Mouse (Mus musculus): Measurements from ENCODE around the gene Ccdc30. TPM values are rescaled to one million over a fixed set of nuclear protein-coding genes. Genes with fewer than 3 reads are reported as not detected.

Ccdc30 gene
- total RNA-seq (2014; fragmentation: Nextera tagmentation) (not detected in 2 replicates), total RNA-seq (2017) (not detected in 2 replicates)

DNA sequence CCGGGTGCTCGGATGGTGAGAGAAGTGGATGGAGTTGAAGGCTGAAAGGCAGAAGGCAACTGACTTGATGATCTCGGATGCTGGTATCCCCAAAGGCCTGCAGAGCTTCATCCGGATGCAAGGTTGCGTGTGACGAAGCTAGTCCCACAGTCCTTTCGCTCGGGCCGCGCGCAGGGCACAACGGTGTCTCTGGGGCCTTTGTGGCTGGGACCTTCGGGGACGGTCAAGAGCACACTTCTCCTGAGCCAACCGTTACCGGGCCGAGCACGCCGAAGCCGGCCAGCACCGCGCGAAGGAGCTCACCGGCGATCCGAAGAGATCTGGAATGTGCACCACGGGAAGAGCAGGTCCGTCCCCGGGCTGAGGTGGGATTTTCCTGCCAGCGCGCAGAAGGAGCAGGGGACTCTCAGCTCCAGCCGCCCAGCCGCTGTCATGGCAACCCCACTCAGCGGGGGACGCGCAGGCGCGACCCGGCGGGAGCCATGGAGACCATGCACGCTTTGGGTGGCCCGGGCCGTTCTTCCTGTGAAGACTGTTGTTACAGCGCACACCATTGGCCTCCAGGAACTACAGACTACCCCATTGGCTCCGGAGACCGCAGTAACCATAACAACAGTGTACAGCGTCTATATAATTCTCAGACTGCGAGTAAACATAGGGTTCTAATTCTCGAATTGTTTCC, at the start of gene Ccdc30:
TSS of gene Ccdc30 (minus strand) at position 450 of the 682 bp plus-strand sequence.
- ATAC-seq (replicated peaks; ENCODE audit: poor library complexity, severe bottlenecking), result peak; percentile 99

DNA sequence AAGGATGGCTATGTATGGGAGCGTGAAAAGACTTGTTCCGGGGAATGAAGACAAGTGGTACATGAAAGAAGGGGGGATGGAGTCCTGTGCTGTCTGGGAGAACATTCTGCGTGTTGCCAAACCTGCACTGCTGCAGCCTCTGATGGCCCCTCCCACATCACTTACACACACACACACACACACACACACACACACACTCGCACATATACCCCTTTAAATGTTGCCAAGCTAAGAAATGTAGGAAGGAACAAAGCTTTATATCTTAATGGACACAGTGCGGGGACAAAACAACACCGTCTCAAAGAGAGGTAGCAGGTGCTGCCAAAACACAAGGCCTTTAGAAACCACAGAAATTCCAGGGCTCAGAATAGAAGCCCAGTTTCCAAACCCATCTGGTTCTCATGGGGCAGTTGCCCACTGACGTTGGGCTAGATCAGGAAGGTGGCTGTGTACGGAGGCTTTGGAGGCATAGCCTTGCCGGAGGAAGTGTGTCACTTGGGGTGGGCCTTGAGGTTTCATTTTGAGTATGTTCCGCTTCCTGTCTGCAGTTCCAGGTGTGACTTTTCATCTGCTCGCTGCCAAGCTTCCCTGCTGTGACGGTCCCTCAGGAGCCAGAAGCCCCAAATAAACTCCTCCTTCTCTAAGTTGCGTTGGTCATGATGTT, 48.6 kb upstream of the Ccdc30 start:
- ATAC-seq (replicated peaks; ENCODE audit: poor library complexity, severe bottlenecking), result peak; percentile 76

DNA sequence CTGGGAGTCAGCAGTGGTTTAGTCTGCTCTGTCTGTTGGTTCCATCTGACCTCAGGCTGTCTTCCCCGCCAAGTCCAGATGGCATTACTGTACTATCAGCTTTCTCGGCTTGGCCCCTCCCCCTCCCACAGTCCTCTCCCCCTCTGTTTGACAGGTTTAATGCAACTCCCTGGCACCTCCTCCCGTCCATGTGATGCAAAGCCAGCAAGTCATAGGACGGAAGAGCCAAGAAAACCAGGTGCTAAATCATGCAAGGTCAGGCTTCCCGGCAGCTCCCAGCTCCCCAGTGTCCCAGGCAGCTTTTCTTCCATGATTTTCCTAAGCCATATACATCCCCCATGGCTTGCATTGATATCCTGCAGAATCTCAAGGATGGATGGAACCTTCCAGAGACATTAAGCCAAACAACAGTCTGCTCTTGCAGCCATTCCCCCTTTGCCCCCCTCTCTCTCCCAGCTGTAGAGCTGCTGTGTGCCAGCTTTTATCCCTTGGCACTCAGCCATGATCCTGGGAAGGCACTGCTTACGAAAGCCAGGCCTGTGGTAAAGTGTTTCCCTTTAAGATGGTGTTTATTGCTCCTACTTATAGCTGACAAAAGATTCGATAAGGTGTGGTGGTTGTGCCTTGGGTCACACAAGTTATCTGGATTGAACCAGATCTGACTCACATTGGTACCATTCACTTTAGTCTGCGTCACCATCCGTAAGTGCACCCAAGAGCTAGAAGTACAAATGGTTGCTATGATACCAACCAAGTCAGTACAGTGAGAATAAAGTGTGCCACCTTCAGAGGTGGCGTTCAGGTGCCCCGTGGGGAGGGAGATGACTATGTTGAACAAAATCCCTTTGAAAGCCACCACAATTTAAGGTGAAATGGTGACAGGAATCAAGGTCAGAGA, 47.8 kb upstream of the Ccdc30 start:
- ATAC-seq (replicated peaks; ENCODE audit: poor library complexity, severe bottlenecking), result 0 out of 2 replicates have a peak, but pooled peaks have one; percentile 12

DNA sequence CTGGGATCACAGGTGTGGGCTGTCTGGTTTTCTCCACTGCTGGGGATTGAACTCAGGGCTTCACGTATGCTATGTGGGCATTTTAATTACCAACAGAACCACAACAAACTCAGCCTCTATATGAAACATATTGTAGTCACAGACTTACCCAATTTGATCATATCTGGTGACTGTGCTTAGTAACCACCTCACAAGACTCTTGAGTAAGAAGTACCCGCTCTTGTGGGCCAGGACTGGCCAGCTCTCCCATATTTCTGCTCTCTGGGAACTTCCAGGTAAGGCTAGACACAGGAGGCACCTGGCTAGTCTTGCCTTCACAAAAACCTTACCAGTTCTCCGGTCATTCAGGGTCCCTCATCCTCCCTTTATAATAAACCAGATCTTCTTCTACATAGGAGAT, 47.1 kb upstream of the Ccdc30 start:
- ATAC-seq (replicated peaks; ENCODE audit: poor library complexity, severe bottlenecking), result no peak

DNA sequence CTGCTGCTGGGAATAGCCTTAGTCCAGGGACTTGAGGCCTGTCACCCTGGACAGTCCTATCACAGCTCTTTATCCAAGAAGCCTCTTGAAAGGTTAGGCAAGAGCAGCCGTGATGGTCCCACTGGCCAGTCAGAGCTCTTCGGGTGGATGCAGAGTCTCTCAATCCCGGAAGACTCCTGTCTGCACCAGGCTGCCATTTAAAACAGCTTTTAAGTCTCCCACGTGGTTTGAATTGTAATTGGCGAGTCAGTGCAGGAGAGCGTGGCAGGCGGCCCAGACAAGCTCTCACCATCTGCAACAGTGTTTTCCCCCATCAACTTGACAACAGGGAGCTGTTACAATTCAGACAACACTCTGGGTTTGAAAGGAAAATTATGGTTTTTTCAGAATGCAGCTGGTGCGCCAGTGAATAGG, 45.4 kb upstream of the Ccdc30 start:
- no peak for ATAC-seq (replicated peaks; ENCODE audit: poor library complexity, severe bottlenecking)

DNA sequence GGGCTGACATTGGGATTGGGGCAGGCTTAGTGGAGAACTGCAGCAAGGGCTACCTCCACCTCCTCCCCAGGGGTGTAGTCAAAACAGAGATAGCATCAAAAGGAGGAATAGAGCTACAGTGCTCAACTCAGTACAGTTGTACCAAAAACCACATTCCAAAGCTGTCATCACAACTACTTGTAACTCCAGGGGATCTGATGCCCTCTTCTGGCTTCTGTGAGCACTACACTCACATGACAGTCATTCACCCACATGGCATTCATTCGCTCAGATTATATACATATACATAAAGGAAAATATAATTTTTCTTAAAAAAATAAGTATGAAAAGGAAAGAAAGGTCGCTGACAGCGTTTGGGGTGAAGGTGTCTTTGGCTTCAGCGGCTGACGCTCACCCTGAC, 45.0 kb upstream of the Ccdc30 start:
- ATAC-seq (replicated peaks; ENCODE audit: poor library complexity, severe bottlenecking), result 0 out of 2 replicates have a peak, but pooled peaks have one; percentile 22

DNA sequence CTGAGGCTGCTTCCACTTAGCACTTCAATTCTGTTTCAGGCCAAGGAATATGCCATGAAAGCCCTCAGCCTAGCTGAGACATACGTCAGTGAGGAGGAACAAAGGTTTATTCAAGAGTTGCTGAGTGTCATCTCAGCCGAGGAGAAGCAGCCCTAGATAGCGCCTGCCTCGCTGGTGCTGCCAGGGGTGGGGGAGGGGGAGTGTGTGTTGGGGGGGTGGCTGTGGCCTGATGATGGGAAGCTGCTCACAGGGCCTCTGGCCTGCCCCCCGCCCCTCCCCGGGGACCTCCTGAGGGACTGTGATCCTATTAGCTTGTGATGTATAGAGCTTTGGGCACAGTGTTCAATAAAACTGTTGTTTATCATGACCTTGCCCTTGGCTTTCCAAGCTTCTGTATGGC, 38.2 kb upstream of the Ccdc30 start:
- ATAC-seq (replicated peaks; ENCODE audit: poor library complexity, severe bottlenecking), result no peak

DNA sequence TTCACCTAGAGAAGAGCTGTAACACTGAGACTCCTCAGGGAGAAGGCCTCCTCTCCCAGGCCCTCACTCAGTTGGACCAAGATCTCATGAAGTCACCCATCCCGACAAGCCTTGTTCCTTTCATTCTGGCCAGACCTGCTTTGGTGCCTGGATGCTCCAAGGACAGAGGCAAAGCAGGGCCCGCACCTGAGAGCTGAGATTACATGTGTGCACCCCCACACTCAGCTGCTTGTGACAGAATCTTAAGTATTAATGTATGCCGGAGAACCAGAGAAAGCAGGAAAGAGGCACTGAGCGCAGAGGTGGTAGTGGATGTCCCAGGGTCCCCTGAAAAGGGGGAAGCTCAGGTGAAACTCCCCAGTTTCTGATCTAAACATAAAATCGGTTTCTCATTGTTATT, 37.8 kb upstream of the Ccdc30 start:
- no peak for ATAC-seq (replicated peaks; ENCODE audit: poor library complexity, severe bottlenecking)

DNA sequence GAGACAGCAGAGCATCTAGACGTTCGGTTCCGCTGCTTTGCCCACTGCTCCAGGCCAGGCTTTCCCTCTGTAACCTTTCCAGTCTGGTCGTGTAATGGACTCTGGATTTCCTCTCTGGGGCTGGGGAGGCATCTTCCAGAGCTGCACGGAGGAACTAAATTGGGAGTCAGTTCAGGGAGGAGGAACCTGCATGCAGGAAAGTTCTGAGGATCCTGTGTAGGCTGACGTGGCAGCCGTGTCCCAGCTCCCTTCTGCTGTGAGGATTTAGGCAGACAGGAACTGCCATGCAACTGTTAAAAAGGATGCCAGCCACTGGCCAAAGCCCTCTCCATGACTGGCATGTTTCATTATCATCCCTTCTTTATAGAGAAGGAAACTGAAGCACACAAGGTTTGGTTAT, 35.1 kb upstream of the Ccdc30 start:
- ATAC-seq (replicated peaks; ENCODE audit: poor library complexity, severe bottlenecking), result no peak

DNA sequence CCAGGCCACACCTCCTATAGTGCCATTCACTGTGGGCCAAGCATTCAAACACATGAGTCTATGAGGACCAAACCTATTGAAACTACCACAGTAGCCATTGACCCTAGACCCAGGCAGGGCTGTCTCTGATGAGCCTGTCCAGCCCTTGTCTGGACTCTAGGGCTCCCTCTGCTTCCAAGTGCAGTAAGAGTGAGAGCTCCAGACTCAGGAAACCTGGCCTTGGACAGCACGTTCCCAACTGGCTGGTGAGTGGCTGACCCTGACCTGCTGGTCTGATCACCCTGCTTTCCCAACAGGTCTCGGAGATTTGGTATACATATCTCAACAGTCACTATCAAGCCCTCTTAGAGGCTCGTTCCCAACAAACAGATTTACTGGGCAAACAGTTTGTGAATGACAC, 32.5 kb upstream of the Ccdc30 start:
- ATAC-seq (replicated peaks; ENCODE audit: poor library complexity, severe bottlenecking), result no peak

DNA sequence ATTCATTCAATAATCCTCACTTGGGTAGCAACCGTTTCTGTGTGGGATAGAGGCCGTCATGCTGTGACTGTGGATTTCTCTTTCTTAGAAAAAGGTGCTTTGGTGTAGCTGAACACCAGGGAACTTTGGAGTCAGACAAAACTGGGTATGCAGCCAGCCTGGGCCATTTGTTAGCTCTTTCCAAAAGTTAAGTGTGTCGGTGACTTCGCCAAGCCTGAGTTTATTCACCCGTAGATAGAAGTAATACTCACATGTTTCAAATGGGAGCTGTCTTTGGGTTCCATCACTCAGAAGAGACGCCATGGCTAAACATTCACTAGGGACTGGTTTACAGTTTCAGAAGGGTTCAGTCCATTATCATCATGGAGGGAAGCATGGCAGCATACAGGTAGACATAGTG, 31.9 kb upstream of the Ccdc30 start:
- no peak for ATAC-seq (replicated peaks; ENCODE audit: poor library complexity, severe bottlenecking)

DNA sequence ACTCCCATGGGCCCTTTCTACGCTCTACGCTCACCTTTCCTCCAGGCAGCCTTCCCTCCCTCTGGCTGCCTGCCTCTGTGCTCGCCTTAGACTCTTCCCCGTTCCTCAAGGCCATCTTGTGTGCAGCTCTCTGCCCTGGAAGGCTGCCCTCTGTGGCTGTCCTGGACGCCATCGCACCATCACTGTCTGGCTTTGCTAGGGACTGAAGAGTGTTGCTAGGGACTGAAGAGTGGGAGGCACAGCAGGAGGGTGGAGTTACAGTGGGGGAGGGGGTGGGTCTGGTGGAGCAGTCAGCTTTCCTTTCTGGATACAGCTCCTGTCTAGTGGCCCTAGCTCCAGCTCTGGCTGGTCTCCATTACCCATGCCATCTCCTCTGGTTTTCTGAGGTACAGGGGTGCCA, 27.2 kb upstream of the Ccdc30 start:
- ATAC-seq (replicated peaks; ENCODE audit: poor library complexity, severe bottlenecking), result no peak

DNA sequence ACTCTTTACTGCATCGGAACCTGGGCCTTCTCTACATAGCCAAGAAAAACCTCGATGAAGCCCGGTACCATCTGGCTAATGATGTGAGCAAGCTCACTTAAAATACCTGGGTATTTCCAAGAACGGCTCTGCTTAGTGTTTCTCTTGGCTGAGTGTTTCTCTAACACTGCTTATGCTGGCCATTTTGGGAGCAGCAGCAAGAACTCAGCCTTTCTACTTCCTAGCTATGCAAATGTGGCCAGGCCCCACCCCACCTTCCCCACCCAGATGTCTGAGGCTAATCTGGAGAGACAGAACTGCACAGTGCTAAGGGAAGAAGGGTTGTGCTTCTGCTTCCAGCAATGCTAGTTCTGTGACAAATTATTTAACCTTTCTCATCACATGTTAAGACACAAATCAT, 26.5 kb upstream of the Ccdc30 start:
- ATAC-seq (replicated peaks; ENCODE audit: poor library complexity, severe bottlenecking), result no peak

DNA sequence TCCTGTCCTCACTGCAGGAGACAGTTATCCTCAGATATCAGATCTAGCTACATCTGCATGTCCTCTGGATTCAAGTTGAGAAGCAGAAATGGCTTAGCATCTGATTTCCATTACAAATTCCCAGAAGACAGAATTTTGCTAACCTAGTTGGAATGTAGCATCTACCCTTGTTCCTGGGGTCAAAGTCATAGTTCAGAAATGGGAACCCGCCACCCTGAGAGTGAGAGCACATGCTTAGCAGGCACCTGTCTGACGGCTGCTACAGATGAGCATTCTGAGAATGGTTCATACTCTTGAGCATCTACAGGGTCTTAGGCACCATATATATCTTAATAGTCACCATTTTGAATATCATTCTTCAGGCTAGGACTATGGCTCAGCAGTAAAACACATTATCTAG, 22.6 kb upstream of the Ccdc30 start:
- ATAC-seq (replicated peaks; ENCODE audit: poor library complexity, severe bottlenecking), result no peak

DNA sequence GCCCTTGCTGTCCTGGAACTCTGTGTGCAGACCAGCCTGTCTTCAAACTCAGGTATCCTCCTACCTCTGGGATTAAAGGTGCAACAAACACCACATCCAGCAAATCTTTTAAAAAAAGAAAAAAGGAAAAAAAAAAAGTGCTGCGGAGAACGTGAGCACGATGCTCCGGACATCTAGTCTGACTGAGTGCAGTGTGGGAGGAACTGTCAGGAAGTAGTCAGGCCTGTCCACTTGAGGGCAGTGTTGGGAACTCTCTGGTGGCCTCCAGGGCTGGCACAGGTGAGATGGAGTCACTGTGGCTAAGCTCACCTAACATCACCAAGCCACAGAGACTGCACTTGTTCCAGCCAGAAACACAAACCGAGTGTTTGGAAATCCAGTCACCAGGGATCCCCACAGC, 15.4 kb upstream of the Ccdc30 start:
- peak; percentile 84 for ATAC-seq (replicated peaks; ENCODE audit: poor library complexity, severe bottlenecking)

DNA sequence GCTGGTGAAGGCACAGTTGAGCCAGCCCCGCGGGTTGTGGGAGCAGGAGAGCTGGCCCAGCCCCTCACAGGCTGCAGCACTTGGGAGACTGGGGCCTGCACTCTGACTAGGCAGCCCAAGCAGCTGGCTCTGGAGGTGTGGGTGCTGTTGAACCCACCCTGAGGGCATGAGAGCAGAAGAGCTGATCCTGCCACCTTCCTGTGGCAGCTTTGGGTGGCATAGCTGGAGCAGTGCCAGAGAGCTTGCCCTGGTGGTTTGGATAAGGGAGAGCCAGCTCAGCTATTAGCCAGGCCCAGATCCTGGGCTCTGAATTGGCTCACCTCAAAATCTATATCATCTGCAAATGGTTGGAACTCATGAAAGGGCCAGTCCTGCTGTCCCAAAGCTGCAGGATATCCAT, 12.4 kb upstream of the Ccdc30 start:
- ATAC-seq (replicated peaks; ENCODE audit: poor library complexity, severe bottlenecking), result no peak

DNA sequence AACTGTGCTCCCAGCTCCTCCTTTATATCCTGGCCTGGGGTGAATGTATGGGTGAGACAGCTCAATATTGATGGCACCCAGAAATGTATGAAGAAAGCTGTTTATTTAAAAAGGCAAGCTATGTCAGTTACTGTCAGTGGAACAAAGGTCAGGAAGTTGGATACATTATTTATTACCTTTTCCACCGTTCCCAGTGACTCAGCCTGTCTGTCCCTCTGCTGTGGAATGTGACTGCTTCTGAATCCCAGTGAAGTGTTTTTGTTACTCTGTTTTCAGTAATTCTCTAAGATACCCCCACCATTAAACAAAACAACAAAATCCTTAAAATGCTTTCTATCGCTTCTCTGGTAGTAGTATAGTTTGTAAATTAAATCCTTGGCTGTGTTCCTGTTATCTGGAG, 10.3 kb upstream of the Ccdc30 start:
- no peak for ATAC-seq (replicated peaks; ENCODE audit: poor library complexity, severe bottlenecking)

DNA sequence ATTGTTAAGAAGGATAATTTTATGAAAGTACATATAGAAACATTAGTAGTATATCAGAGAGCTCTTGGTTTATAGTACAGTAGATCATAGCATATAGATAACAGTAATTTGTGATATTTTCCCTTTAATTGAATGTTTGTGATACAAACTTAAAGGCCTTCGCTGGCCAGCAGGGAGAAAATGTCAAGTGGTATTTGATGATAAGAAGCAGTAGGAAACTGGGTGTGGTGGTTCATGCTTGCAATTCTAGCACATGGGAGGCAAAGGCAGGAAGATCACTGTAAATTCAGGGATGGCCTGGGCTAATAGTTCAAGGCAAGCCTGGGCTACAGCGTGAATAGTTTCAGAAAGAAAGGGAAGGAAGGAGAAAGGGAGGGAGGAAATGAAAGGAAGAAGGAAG, 9.8 kb upstream of the Ccdc30 start:
- ATAC-seq (replicated peaks; ENCODE audit: poor library complexity, severe bottlenecking), result no peak

DNA sequence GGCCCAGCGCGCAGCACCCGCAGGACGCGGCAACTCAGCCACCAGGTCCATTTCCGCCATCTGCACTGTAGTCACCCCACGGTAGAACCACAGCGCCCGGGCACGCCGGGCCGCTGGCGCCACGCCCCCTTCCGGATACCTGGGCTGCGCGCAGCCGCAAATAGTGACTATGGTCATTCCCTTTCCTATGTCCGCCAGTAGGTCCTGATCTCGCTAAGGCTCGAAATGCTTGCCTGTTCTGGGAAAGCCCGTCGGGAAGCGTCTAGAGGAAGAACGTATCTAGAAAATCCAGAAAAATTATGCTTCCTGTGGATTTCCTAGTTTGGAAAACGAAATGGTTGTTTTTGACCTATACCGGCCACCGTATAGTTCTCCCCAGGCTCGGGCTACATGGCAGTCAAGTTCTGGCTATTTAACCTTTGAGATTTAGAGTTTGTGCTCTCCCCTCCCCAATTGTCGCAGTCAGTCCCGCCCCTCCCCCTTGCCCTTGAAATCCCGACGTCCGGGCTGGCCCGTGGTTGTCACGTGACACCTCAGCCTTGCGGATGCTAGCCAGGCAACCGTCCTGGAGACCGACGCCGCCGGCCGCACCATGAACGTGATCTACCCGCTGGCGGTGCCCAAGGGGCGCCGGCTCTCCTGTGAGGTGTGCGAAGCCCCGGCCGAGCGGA, 7.1 kb upstream of the Ccdc30 start, which contains the start of the genes Ppcs and Zmynd12:
TSS of gene Ppcs (minus strand) at position 127 of the 671 bp plus-strand sequence.
TSS of gene Zmynd12 (plus strand) at position 521 of the 671 bp plus-strand sequence.
- ATAC-seq (replicated peaks; ENCODE audit: poor library complexity, severe bottlenecking), result peak; percentile 91

DNA sequence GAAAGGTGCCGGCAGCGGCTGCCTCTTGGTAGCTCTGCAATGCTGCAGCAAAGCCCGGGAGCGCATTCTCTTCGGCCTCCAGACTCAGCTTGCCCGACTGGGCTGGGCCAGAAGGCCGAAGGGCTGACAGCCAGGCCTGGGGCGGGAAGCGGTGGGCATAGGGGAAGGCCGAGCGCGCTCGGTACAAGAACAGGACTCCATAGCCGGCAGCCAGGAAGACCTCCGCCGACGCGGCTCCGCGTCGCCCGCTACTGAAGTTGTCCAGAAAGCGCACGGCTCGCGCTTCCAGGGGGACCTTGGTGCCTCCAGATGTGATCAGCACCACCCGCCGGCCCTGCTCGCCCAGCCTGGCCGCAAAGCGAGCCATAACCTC, 6.6 kb upstream of the Ccdc30 start:
- ATAC-seq (replicated peaks; ENCODE audit: poor library complexity, severe bottlenecking), result peak; percentile 49
